Mouse (Mus musculus) stomach, embryonic 14.5 days (tissue): ENCODE results near the gene Sqstm1. TPM values are rescaled to one million over a fixed set of nuclear protein-coding genes. Genes with fewer than 3 reads are reported as not detected.

Source experiments
- ATAC-seq: fragments of 200-750 bp; cut with Nextera tagmentation; 2 replicates; pipeline ENCODE4 v1.8.0; 2017; ENCODE audit warnings: low read depth, moderate TSS enrichment; ENCODE audit not compliant: insufficient number of reproducible peaks, insufficient read depth, low FRiP score
- H3K27ac ChIP-seq: fragments of 300-500 bp; sonication (generic); 2 replicates; pipeline ENCODE4 v1.5.1; 2014; ENCODE audit warnings: mild to moderate bottlenecking, low read length, moderate library complexity, mixed read lengths
- H3K27me3 ChIP-seq: fragments of 300-500 bp; sonication (generic); 2 replicates; pipeline ENCODE4 v1.6.1; 2014; ENCODE audit warnings: low read length, control low read depth, mixed read lengths; ENCODE audit not compliant: control insufficient read depth, insufficient read depth
- H3K36me3 ChIP-seq: fragments of 300-500 bp; sonication (generic); 2 replicates; pipeline ENCODE4 v1.6.1; 2014; ENCODE audit warnings: mild to moderate bottlenecking, control low read depth, low read length, moderate library complexity, mixed read lengths; ENCODE audit not compliant: control insufficient read depth, insufficient read depth
- H3K4me1 ChIP-seq: fragments of 300-500 bp; sonication (generic); 2 replicates; pipeline ENCODE4 v1.6.1; 2014; ENCODE audit warnings: low read length, control low read depth, mixed read lengths; ENCODE audit not compliant: control insufficient read depth, insufficient read depth
- H3K4me2 ChIP-seq: fragments of 300-500 bp; sonication (generic); replicated peaks from 2 replicates; pipeline ENCODE4 v1.6.1; 2014; ENCODE audit warnings: low read depth, low read length, control low read depth
- H3K4me3 ChIP-seq: fragments of 300-500 bp; sonication (generic); 2 replicates; pipeline ENCODE4 v1.5.1; 2014; ENCODE audit warnings: low read depth, low read length, control low read depth
- H3K9ac ChIP-seq: fragments of 300-500 bp; sonication (generic); replicated peaks from 2 replicates; pipeline ENCODE4 v1.6.1; 2014; ENCODE audit warnings: low read depth, mild to moderate bottlenecking, control low read depth, low read length, moderate library complexity, mixed read lengths
- H3K9me3 ChIP-seq: fragments of 300-500 bp; sonication (generic); 2 replicates; pipeline ENCODE4 v1.6.1; 2016; ENCODE audit warnings: low read depth, low read length, control low read depth; ENCODE audit not compliant: control insufficient read depth
- WGBS: fragments of 180-500 bp; shearing (Covaris S2); extraction: QIAGEN DNeasy Blood & Tissue Kit; methylation state at CpG from one replicate; pipeline ENCODE4 v1.1.7; 2014; 5-methylcytosine and 5-hydroxymethylcytosine counted together
- polyA plus RNA-seq: library from polyadenylated mRNA; unstranded; fragments of >200 nt; fragmentation: Nextera tagmentation; extraction: Ambion mirVana; gene quantifications from 2 replicates; pipeline ENCODE4 v1.2.1, GENCODE M21; 2014

The Sqstm1 gene
- polyA plus RNA-seq, 1 experiment from 2014 or later = 173 TPM

DNA sequence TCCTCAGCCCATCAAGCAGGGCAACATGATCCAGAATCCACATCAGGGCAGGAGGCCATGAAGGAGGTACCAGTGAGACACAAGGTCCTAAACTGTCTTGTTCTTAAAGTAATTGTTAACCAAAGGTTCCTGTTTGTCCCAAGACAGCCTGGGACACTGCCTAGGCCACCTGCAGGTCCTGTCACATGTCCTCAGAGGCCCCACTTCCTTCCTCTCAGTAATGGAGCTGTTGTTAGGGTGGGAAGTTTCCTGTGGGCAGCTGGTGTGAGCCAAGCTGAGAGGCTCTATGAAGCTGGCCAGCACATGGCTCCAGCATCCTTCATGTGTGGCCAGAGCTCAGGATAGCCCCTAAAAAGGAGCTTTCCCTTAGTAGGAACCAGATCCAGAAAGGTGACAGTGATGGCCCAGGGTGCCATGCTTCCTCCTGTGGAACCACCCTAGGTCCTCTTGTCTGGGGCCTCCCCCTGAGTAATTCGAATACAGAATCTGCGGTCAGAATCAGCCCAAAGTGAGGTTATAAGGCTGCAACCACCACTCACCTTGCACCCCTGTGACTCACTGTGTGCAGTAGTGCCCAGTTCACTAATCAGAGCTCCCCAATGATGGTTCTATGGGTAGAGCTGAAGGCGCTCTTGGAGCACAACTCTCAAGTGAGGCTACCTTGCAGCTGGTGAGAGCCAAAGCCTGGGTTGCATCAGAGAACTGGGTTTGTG, 48.1 kb downstream of the Sqstm1 start:
- Histone ChIP-seq H3K9me3 (no peaks in the 10 kb centered on the region), H3K27me3 (no peaks in the 10 kb centered on the region), H3K4me3 (no peak overlapping the region), H3K4me2 (no peak overlapping the region), H3K36me3 (peaks cover 48% of the 10 kb centered on the region), H3K9ac (no peak overlapping the region), H3K4me1 (no peaks in the 10 kb centered on the region), H3K27ac (no peak overlapping the region)
- no peak for ATAC-seq
- 92% methylated on average over 3 of the region's 3 CpGs for WGBS

DNA sequence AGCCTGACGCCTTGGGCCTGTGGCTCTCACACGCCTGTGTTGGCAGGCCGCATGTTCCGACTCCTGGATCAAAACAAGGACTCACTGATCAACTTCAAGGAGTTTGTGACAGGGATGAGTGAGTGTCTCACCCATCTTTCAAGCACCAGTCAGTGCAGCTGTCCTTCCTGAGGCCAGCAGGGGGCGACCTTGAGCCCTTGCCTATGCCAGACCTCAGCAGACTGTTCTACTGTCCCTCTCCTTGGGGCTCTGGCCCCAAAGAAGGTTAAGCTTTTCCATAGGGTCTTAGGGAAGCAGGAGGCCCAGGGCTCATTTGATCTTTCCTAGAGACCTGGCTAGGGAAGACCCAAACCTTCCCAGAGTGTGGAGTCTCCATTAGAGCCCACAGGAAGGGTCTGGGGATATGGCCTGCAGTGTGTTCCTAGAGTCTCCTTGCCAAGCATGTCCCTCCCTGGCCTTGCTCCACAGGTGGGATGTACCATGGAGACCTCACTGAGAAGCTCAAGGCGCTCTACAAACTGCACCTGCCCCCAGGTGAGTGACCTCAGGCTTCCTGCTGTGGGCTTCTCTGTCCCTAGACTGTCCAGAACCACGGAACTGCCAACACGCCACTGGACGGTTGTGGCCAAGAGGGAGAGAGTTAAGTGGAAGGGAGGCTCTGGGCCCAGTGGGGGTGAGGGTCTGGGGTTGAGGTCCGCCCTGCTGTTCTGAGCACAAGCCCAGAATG, 48.9 kb downstream of the Sqstm1 start:
- Histone ChIP-seq H3K9ac (no peak overlapping the region), H3K36me3 (peaks cover 55% of the 10 kb centered on the region), H3K4me3 (no peak overlapping the region), H3K4me2 (no peak overlapping the region), H3K9me3 (no peaks in the 10 kb centered on the region), H3K4me1 (no peaks in the 10 kb centered on the region), H3K27ac (no peak overlapping the region), H3K27me3 (no peaks in the 10 kb centered on the region)
- ATAC-seq = no peak
- WGBS = 61% methylated on average over 10 of the region's 10 CpGs

DNA sequence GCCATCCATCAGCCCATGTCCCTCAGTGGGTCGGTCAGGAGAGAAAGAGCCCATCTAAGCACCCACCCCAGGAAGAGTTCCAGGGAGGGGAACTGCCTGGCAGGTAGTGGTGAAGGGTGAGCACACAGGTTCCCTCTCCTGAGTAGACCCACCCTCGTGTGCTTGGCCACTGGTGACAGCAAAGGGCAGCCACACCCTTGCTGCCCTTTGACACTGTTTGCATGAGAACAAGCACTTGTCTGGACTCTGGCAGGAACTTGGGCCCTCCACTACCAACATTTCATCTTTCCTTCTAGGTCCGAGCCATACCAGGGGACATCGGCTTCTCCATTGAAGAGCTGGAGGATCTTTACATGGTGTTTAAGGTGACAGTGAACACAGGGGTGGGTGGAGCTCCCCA, 51.3 kb downstream of the Sqstm1 start:
- no peak for ATAC-seq
- Histone ChIP-seq H3K36me3 (peaks cover 65% of the 10 kb centered on the region), H3K4me2 (no peak overlapping the region), H3K4me1 (no peaks in the 10 kb centered on the region), H3K27ac (no peak overlapping the region), H3K4me3 (no peak overlapping the region), H3K9ac (no peak overlapping the region), H3K9me3 (no peaks in the 10 kb centered on the region), H3K27me3 (no peaks in the 10 kb centered on the region)
- WGBS = 75% methylated on average over 4 of the region's 4 CpGs

DNA sequence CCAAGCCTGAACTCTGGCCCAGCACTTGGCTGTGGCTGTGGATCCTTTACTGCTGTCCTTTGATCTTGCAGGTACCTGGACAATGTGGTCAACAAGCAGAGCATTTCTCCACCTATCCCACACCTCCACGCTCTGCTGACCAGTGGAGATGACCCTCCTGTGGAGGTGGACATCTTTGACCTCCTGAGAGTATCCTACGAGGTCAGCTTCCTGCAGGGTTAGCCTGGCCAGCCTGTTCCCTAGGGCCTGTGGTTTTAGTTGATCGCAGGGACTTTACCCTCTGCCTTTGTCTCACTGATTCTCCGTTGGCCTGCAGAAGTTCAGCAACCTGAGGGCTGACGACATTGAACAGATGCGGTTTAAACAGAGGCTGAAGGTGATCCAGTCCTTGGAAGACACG, 52.3 kb downstream of the Sqstm1 start:
- Histone ChIP-seq H3K9me3 (no peaks in the 10 kb centered on the region), H3K4me1 (no peaks in the 10 kb centered on the region), H3K27ac (no peak overlapping the region), H3K36me3 (peaks cover 64% of the 10 kb centered on the region), H3K9ac (no peak overlapping the region), H3K4me3 (no peak overlapping the region), H3K27me3 (no peaks in the 10 kb centered on the region), H3K4me2 (no peak overlapping the region)
- 88% methylated on average over 7 of the region's 7 CpGs for WGBS
- no peak for ATAC-seq

GRCm38 (mm10) chr11:50156725-50157258, 53.8 kb downstream of the Sqstm1 start:
- Histone ChIP-seq H3K27ac (no peak overlapping the region), H3K4me2 (no peak overlapping the region), H3K4me3 (no peak overlapping the region), H3K4me1 (no peaks in the 10 kb centered on the region), H3K27me3 (no peaks in the 10 kb centered on the region), H3K9ac (no peak overlapping the region), H3K36me3 (peaks cover 63% of the 10 kb centered on the region), H3K9me3 (no peaks in the 10 kb centered on the region)
- no peak for ATAC-seq
- 92% methylated on average over 16 of the region's 16 CpGs for WGBS

DNA sequence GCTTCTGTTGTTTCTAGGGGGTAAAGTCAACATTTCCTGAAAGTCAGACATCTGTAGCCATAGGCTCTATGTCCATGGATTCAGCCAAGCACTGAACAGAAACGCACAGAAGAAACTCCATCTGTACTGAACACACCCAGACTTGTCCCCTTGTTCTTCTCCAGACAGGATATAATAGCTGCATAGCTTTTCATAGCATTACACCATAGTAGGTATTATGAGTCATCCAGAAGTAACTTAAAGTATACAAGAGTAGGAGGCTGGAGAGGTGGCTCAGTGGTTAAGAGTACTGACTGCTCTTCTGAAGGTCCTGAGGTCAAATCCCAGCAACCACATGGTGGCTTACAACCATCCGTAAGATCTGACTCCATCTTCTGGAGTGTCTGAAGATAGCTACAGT, 54.8 kb downstream of the Sqstm1 start:
- Histone ChIP-seq H3K9ac (no peak overlapping the region), H3K36me3 (peaks cover 69% of the 10 kb centered on the region), H3K27ac (no peak overlapping the region), H3K27me3 (no peaks in the 10 kb centered on the region), H3K4me2 (no peak overlapping the region), H3K9me3 (no peaks in the 10 kb centered on the region), H3K4me3 (no peak overlapping the region), H3K4me1 (no peaks in the 10 kb centered on the region)
- ATAC-seq = no peak
- 87% methylated on average over 2 of the region's 2 CpGs for WGBS

DNA sequence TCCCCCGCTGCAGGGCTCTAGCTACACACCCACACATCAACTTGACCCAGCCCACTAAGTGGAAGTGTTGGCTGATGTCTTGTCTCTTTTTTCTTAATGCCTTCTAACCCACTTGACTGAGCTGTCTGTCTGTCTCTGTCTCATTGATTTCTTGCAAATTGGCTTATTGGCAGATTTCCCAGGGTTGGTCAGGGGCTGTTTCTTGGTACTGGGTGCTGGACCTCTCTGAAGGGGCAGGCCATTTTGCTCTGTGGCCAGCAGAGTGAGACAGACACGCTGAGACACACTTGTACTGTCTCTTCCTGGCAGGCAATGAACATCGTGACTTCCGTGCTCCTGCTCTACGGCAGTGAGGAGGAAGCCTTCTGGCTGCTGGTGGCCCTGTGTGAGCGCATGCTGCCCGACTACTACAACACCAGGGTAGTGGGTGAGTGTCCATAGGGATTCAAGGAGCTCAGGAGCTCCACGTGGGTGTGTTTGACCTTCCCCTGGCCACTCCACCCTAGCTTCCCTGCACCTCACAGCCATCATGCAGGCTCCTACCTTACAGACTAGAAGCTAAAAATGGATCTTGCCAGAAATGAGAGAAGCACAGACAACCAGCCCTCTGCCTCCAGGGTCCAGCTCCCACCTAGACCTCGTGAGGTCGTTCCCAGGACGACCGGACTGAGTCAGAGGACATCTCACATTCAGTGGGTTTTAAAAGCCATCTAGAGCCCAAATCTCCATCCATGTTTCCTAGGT, 55.7 kb downstream of the Sqstm1 start:
- Histone ChIP-seq H3K27me3 (no peaks in the 10 kb centered on the region), H3K4me3 (no peak overlapping the region), H3K4me1 (no peaks in the 10 kb centered on the region), H3K36me3 (peaks cover 73% of the 10 kb centered on the region), H3K9ac (no peak overlapping the region), H3K9me3 (no peaks in the 10 kb centered on the region), H3K27ac (no peak overlapping the region), H3K4me2 (no peak overlapping the region)
- no peak for ATAC-seq
- 82% methylated on average over 12 of the region's 12 CpGs for WGBS

GRCm38 (mm10) chr11:50154166-50154565, 56.5 kb downstream of the Sqstm1 start:
- no peak overlapping the region for H3K4me2 ChIP-seq
- no peak overlapping the region for H3K27ac ChIP-seq
- H3K9me3 ChIP-seq = no peaks in the 10 kb centered on the region
- no peak for ATAC-seq
- no peak overlapping the region for H3K4me3 ChIP-seq
- H3K9ac ChIP-seq = no peak overlapping the region
- H3K4me1 ChIP-seq = no peaks in the 10 kb centered on the region
- H3K36me3 ChIP-seq = peaks cover 81% of the 10 kb centered on the region
- 74% methylated on average over 9 of the region's 9 CpGs for WGBS
- H3K27me3 ChIP-seq = no peaks in the 10 kb centered on the region
